Mouse (Mus musculus) granulocyte monocyte progenitor cell, adult 5-6 weeks (primary cell): ENCODE data around the gene Myh14. TPM values are rescaled to one million over a fixed set of nuclear protein-coding genes. Genes with fewer than 3 reads are reported as not detected.
A peak's percentile ranks its signal among the peaks of the same experiment; 100 is the strongest.

Experiments used
- ATAC-seq: replicated peaks from 2 replicates; pipeline ENCODE4 v1.8.0; 2016; ENCODE audit warnings: mild to moderate bottlenecking, moderate TSS enrichment, inconsistent platforms; ENCODE audit not compliant: poor library complexity, severe bottlenecking
- total RNA-seq, 2 experiments: library from RNA; stranded (forward) in 1 of 2; stranded (reverse) in 1 of 2; fragments of 200-712, 200-1000 nt in 1 of 2; fragments of >200 nt in 1 of 2; fragmentation: Nextera tagmentation in 1 of 2; gene quantifications; 2 replicates each; pipeline ENCODE4 v1.2.3; 2014 to 2017

Gene Myh14
- total RNA-seq, 2 experiments from 2014 or later, result not detected

DNA sequence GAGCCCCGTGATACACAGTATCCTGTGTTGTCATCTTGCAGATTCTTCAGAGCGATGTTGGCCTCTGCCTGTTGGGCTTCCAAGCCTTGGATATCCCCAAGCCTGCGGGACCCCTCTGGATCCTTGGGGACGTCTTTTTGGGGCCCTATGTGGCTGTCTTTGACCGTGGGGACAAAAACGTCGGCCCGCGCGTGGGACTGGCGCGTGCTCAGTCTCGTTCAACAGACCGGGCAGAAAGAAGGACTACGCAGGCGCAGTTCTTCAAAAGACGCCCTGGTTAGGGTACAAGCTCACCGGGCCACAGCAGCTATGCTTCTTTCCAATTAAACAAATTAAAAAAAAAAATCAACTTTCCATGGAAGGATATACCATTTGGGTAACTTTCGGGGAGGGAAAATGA lies 84.1 kb downstream of the Myh14 start:
- ATAC-seq, result no peak

DNA sequence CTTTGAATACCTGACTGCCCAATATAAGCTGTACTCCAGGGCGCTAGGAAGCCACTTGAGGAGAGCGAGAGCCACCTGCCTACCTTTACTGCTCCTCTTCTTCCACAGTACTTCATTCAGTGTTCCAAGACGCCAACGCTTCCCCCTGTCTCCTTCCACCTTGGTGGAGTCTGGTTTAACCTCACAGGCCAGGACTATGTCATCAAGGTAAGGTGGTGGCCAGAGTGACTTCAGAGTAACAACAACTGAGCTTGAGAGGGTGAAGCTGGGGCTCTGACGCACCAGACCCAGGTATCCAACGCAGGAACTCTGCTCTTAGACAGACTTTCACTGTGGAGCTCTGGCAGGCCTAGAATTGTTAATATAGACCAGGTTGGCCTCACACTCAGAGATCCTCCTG lies 85.0 kb downstream of the Myh14 start:
- ATAC-seq, result no peak

DNA sequence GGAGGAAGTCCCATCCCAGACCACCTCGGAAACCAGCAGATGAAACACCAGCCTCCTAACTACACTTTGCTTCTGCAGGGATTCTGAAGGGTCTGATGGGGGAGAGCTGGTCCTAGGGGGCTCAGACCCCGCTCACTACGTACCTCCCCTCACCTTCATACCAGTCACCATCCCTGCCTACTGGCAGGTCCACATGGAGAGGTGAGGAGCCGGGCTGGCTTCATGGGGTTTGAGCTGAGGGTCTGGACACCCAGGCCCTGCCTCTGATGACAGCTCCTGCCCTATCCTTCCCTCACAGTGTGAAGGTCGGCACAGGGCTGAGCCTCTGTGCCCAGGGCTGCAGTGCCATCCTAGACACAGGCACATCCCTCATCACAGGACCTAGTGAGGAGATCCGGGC lies 85.7 kb downstream of the Myh14 start:
- no peak for ATAC-seq

DNA sequence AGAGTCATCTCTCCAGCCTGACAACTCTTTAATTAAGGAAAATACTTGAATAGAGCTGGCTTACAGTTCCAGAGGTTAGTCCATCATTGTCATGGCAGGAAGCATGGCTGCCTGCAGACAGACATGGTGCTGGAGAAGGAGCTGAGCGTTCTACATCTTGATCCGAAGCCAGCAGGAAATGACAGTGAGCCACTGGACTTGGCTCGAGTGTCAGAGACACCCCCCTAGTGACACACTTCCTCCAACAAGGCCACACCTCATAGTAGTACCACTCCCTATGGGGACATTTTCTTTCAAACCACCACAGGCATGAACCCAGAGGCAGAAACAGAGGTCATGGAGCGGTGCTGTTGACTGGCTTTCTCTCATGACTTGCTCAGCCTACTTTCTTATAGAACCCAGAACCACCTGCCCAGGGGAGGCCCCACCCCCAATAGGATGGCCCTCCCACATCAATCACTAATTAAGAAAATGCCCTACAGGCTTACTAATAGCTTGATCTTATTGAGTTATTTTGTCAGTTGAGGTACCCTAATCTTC lies 86.3 kb downstream of the Myh14 start:
- no peak for ATAC-seq

DNA sequence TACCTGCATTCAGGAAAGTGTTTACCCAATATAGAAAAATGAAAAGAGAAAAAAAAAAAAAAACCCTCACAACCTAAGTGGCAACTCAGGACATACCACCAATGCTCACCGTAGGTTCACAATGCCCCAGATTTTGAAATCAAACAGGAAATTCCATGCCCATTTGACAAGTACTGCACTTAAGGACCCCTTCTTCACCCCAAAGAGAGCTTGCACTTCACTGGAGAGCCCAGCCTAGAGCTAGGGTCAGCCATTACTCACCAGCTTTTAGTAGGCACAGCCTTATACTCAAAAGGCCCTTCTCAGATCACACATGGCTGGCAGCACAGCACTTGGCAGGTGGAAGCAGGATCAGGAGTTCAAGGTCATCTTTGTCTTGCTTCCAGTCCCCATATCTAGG lies 87.5 kb downstream of the Myh14 start:
- no peak for ATAC-seq

DNA sequence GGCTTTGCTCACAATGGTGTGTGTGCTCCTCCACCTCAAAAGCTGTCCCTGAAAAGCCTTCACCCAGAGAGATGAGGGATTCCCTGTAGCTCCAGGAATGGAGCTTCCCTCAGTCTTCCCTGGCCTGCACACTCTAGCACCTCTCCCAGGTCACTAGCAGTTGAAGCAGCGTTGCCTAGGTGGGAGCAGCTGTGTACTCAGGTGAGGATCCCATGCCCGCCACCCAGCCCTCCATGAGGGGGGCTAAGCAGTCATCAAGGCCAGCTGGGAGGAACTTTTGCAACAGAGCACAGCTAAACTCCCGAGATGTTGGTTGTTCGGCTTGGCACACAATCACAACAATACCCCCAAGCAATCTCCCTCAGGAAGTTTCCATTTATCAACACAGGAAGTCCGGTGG lies 87.9 kb downstream of the Myh14 start:
- ATAC-seq, result no peak

DNA sequence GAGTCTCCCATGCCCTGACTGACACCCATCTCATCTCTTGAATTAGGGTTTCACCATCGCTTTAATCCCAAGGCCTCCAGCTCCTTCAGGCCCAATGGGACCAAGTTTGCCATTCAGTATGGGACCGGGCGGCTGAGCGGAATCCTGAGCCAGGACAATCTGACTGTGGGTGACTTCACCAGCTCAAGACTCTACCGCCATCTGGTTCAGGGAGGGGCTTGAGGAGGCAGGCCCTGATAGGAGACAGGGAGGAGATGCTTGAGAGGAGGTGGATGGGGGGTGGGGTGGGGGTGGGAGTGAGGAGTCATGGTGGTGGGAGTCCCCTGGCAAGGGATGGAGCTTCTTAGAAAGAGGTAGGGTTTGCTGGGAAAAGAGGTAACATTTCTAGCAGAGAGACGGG lies 89.0 kb downstream of the Myh14 start:
- no peak for ATAC-seq

DNA sequence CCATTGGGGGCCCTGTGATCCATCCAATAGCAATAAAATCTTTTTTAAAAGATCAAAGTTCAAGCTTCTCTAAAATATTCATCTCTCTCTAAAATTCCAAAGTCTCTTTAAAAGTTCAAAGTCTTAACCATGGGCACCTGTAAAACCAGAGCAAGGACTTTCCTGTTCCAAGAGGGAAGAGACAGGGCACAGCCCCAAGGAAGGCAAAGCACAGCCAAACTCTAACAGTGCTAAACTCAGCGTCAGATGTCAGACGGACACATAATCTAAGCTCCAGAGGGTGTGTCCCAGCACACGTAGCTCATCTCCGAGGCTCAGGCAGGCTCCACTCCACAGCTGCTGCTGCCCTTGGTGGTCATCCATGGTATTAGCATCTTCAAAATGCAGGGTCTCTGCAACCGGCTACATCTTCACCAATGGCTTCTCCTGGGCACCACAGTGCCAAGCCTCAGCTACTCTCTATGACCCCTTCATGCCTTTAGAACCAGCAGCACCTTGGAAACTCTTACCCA lies 94.3 kb downstream of the Myh14 start:
- ATAC-seq, result no peak

DNA sequence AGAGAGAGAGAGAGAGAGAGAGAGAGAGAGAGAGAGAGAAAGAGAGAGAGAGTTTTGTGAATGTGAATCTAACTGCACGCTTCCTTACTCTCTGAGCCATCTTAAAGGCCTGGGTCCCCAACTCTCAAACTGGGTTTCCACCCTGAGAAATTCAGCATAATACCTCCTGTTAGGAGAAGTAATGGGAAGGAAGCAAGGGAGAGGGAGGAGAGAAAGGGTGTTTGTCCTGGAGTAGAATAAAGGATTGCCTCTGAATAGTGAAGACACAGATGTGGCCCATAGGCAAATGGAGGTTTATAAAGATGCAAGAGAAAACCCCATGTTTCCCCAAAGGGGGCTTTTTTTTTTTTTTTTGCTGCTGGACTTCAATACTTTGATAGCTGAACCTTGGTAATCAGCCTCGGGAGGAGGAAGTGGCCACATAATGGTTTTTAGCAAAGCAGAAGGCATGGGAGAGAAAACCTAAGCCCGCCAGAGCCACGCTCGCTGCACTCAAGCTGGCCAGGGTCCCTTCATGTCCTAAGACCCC lies 97.6 kb downstream of the Myh14 start:
- no peak for ATAC-seq

DNA sequence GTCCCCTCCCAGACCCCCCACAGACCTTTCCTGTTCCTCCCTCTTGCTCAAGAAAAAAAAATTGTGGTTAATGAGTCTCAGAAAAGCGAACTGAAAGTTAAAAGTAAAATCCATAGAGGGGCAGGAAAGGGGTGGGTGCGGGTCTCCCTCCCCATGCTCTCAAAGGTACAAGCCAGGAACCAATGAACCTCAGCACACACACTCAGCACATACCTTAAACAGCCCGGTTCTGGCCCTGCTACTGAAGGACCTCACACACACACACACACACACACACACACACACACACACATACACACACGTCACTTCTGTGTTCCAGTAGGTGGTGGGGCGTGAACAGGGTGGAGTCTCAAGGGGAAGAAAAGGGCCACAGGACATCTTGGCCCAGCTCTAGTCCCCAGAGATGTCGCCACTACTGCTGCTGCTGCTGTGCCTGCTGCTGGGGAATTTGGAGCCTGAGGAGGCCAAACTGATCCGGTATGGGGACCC lies 98.4 kb downstream of the Myh14 start, which contains the start of gene Napsa:
Napsa (plus strand) TSS at position 168 of the 489 bp plus-strand sequence.
- peak; percentile 83 for ATAC-seq

DNA sequence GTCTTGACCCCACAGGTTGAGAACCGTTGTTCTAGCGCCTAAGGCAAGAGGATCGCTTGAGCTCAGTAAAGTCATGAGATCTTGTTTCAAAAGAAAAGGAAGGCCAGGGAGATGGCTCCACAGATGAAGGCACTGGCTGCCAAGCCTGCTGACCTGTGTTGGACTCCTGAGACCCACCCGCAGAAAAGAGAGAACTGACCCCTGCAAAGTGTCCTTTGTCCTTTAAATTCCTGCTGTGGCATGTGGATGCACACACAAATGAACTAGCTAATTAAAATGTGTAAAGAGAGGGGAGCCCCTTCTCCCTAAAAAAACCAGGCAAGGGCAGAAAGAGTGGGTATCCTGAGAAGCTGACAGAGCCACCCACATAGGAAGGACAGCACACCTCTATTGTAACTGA lies 98.8 kb downstream of the Myh14 start:
- ATAC-seq, result no peak

DNA sequence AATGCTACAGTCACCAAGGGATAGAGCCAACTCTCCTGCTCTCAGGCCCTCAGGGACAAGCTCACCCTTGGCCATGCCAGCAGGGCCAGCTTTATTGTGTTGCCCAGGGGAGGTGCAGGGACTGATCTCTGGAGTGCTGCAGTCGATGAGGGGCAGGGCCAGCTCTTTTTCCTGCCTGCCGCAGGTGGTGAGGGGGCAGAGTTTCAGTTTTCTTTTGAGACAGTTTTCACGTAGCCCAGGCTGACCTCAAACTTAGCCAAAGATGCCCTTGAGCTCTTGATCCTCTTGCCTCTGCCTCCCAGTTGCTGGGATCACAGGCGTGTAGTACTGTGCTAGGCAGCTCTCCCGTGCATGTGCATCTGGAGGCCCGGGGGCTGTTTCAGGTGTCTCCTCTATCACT lies 99.7 kb downstream of the Myh14 start:
- no peak for ATAC-seq

DNA sequence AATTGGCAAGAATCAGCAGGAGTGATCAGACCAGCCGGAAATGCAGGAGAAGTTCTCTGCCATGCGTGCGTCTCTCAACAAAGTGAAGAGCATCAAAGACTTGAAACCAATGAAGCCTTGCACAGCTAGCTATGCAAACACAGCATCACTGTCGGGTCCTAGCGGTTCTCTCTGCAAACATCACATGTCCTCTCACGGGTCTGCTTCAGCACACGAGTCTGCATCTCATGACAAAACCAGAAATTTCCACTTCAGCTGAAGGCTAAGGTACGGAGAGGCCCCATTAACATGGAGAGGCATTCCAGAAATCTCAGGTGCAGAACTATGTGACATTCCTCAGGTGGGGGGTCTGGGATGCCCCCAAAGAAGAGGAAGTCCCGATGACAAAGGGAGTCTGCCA lies 101.8 kb downstream of the Myh14 start:
- ATAC-seq, result no peak

DNA sequence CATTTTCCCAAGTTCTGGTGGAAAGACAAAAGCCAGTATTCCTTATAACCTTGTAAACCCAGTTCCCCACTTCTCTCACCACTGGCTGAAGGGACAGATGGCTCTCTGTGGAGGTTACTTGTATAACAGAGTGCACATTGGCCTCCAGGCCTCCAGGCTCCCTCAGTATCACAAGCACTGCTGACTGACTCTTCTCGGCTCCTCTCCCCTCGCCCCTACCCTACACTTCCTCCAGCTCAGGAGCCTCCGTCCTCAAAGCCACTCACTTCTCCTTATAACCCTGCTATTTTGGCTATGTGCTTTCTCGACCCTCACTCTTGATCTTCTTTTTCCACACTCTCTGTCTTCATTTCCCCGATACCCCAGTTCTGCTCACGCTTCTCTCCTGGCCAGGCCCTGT lies 105.2 kb downstream of the Myh14 start:
- peak; percentile 61 for ATAC-seq

DNA sequence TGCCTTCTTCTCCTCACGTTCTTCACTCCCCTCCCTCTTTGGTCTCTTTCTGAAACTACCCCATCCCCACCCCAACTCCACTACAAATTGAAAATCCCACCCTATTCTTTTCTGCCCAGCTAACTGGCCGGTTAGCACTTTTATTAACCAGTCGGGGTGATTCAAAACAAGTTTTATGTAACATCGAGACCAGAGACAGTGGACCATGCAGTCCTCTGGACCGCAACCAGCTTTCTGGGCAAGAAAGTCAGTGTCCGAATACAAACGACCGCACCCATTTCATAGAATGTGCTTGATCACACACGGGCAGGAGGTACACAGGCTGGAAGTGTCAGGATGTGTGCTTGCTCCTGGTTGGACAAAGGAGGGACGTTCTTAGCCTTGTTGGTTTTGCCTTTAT lies 106.2 kb downstream of the Myh14 start:
- ATAC-seq, result no peak

DNA sequence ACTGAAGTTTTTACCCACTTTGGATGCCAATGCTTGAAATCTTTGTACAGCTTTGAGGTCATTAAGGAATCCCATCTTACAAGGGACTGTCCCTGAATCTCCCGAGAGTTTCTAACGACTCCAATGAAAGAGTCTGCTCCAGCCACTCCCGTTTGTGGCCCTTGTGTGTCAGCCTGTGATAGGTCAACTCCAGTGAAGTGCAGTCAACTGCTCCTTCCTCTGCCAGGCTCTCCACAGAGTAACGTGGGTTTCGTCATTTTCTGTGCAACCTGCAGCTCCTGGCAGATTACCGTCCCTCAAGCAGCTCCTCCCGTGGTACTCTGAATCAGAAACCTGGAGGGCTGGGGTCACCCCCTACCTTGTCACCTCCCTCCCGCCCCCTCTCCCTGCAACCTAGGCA lies 107.4 kb downstream of the Myh14 start:
- ATAC-seq, result peak; percentile 43; the same call in 1 of the 2 replicates

DNA sequence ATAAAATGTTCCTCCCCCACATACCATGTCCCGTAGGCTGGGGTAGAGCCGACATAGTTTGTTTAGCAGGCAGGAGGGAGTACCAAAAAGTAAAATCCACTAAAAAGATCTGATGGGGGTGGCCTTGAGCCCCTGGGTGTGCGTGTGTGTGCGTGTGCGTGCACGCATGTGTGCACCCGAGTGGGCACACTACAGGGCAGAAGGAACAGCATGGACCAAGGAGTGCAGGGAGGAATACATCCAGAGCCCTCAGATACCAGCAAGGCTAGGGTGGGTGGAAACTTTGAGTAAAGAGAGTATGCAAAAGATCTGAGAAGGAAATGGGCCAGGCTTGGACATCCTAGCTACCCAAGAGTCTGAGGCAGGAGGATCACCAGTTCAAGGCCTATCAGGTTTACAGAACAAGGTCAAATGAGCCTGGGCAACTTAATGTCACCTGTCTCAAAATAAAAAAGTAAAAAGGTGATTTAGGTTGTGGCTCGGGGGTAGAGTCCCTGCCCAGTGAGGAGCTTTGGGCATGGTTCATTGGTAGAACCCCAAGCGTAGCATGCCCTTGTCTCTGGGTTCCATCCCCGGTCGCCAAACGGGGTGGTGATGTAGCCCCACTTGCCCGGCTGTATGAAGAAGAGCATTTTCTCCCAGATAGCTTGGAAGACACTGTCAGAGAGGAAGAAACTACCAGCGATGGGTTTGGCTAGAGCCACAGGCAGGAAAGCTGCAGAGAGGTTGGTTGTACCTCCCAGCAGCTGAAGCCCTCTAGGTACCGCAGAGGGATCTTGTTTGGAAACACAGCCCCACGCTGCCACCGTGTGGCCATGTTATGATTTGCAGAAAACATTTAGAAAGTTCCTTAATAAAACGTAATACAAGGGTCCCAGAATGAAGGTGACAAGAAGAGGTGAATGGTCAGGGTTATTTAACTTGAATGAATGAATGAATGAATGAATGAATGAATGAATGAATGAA lies 109.9 kb downstream of the Myh14 start:
- peak; percentile 77 for ATAC-seq

DNA sequence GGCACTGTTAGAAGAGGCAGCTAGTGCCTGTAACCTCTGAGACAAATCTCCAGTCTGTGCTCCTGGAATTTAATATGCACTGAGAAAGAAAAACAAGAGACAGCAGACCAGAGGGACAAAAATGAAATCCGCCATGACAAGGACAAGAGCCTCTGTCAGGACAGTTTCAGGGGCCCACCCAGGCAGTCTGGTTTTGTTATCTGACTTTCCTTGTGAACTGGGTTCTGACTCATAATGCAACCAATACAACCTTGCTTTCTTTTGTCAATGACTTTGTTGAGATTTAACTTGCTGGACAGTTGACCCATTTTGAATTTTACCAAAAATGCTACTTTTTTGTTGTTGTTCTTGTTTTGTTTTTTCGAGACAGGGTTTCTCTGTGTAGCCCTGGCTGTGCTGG lies 113.0 kb downstream of the Myh14 start:
- no peak for ATAC-seq
